Mouse (Mus musculus) right cerebral cortex, postnatal 14 days (tissue): ENCODE data around the gene Ccdc162.

ENCODE experiments used
- DNase-seq: peaks from one replicate; pipeline ENCODE4 v3.0.0; 2022

Ccdc162 gene

GRCm38 (mm10) chr10:41529972-41530371 is 186.5 kb downstream of the Ccdc162 start:
- DNase-seq: no peak

GRCm38 (mm10) chr10:41525696-41526095 is 190.7 kb downstream of the Ccdc162 start:
- no peak for DNase-seq

GRCm38 (mm10) chr10:41523386-41523785 is 193.0 kb downstream of the Ccdc162 start:
- no peak for DNase-seq

- no peak for DNase-seq
These were observed 196.1 kb downstream of the Ccdc162 start for GRCm38 (mm10) chr10:41520410-41520673.

- DNase-seq: peak; percentile 44
These were observed 196.6 kb downstream of the Ccdc162 start for GRCm38 (mm10) chr10:41519640-41520409.

GRCm38 (mm10) chr10:41518981-41519618 is 197.3 kb downstream of the Ccdc162 start, which contains the start of gene Cd164:
Gene Cd164, plus strand, starts transcription at chr10:41519414.
- DNase-seq: peak; percentile 89

- DNase-seq: peak; percentile 65
These were observed 197.9 kb downstream of the Ccdc162 start for GRCm38 (mm10) chr10:41518508-41518980.

GRCm38 (mm10) chr10:41514921-41515320 is 201.5 kb downstream of the Ccdc162 start:
- DNase-seq: no peak

- DNase-seq: no peak
These were observed 202.1 kb downstream of the Ccdc162 start for GRCm38 (mm10) chr10:41514301-41514700.

GRCm38 (mm10) chr10:41509160-41509559 is 207.3 kb downstream of the Ccdc162 start:
- no peak for DNase-seq

GRCm38 (mm10) chr10:41505446-41505845 is 211.0 kb downstream of the Ccdc162 start:
- peak; percentile 53 for DNase-seq

GRCm38 (mm10) chr10:41504996-41505395 is 211.4 kb downstream of the Ccdc162 start:
- DNase-seq: no peak

GRCm38 (mm10) chr10:41500941-41501340 is 215.5 kb downstream of the Ccdc162 start:
- no peak for DNase-seq

- DNase-seq: no peak
These were observed 225.3 kb downstream of the Ccdc162 start for GRCm38 (mm10) chr10:41491111-41491510.

- DNase-seq: no peak
These were observed 225.9 kb downstream of the Ccdc162 start for GRCm38 (mm10) chr10:41490518-41490873.

GRCm38 (mm10) chr10:41489708-41490517 is 226.5 kb downstream of the Ccdc162 start, which contains the start of the genes Smpd2 and Ppil6:
Gene Smpd2, minus strand, starts transcription at chr10:41490369.
Gene Ppil6, plus strand, starts transcription at chr10:41490439.
- DNase-seq: peak; percentile 91

- DNase-seq: no peak
These were observed 227.1 kb downstream of the Ccdc162 start for GRCm38 (mm10) chr10:41489294-41489693.

GRCm38 (mm10) chr10:41488877-41489276 is 227.6 kb downstream of the Ccdc162 start:
- no peak for DNase-seq
